Mouse (Mus musculus) hindbrain, embryonic 15.5 days (tissue): Measurements from ENCODE around the gene Yaf2. TPM values are rescaled to one million over a fixed set of nuclear protein-coding genes. Genes with fewer than 3 reads are reported as not detected.
A peak's percentile ranks its signal among the peaks of the same experiment; 100 is the strongest.

Source experiments
- ATAC-seq: fragments of 200-750 bp; cut with Nextera tagmentation; 2 replicates; pipeline ENCODE4 v1.8.0; 2017; ENCODE audit warnings: low read depth, moderate number of reproducible peaks, moderate TSS enrichment; ENCODE audit not compliant: low FRiP score
- H3K27ac ChIP-seq: fragments of 300-500 bp; sonication (generic); replicated peaks from 2 replicates; pipeline ENCODE4 v1.5.1; 2015; ENCODE audit warnings: mild to moderate bottlenecking, inconsistent platforms
- H3K27me3 ChIP-seq: fragments of 300-500 bp; sonication (generic); 2 replicates; pipeline ENCODE4 v1.6.1; 2015; ENCODE audit warnings: control low read depth, inconsistent platforms
- H3K36me3 ChIP-seq: fragments of 300-500 bp; sonication (generic); 2 replicates; pipeline ENCODE4 v1.6.1; 2015; ENCODE audit warnings: control low read depth, inconsistent platforms
- H3K4me1 ChIP-seq: fragments of 300-500 bp; sonication (generic); replicated peaks from 2 replicates; pipeline ENCODE4 v1.6.1; 2015; ENCODE audit warnings: control low read depth, inconsistent platforms
- H3K4me2 ChIP-seq: fragments of 300-500 bp; sonication (generic); 2 replicates; pipeline ENCODE4 v1.6.1; 2015; ENCODE audit warnings: moderate library complexity, mild to moderate bottlenecking, inconsistent platforms
- H3K4me3 ChIP-seq: fragments of 300-500 bp; sonication (generic); 2 replicates; pipeline ENCODE4 v1.5.1; 2015; ENCODE audit warnings: mild to moderate bottlenecking, inconsistent platforms
- H3K9ac ChIP-seq: fragments of 300-500 bp; sonication (generic); 2 replicates; pipeline ENCODE4 v1.6.1; 2015; ENCODE audit warnings: inconsistent platforms
- H3K9me3 ChIP-seq: fragments of 300-500 bp; sonication (generic); 2 replicates; pipeline ENCODE4 v1.6.1; 2016; ENCODE audit warnings: control low read depth, inconsistent platforms
- WGBS: fragments of 180-500 bp; shearing (Covaris S2); methylation state at CpG from one replicate; pipeline ENCODE4 v1.1.7; 2015; 5-methylcytosine and 5-hydroxymethylcytosine counted together
- polyA plus RNA-seq: library from polyadenylated mRNA; unstranded; fragments of >200 nt; fragmentation: Nextera tagmentation; extraction: Ambion mirVana; gene quantifications from 2 replicates; pipeline ENCODE4 v1.2.1, GENCODE M21; 2015

The Yaf2 gene
- polyA plus RNA-seq, 1 experiment from 2014 or later, result 131 TPM

- Histone ChIP-seq H3K27ac (no peak overlapping the region), H3K27me3 (no peaks in the 10 kb centered on the region), H3K36me3 (peaks cover 5% of the 10 kb centered on the region; the same call in 1 of the 2 replicates), H3K4me1 (no peaks in the 10 kb centered on the region), H3K4me3 (no peak overlapping the region), H3K4me2 (no peak overlapping the region), H3K9me3 (no peaks in the 10 kb centered on the region), H3K9ac (no peak overlapping the region)
- ATAC-seq, result no peak
- WGBS, result 92% methylated on average over 6 of the region's 6 CpGs
These were observed 52.4 kb downstream of the Yaf2 start for GRCm38 (mm10) chr15:93284326-93284725.

GRCm38 (mm10) chr15:93283349-93283748 is 53.4 kb downstream of the Yaf2 start:
- 71% methylated on average over 11 of the region's 11 CpGs for WGBS
- H3K27me3 ChIP-seq, result no peaks in the 10 kb centered on the region
- no peak overlapping the region for H3K27ac ChIP-seq
- no peaks in the 10 kb centered on the region for H3K4me1 ChIP-seq
- no peaks in the 10 kb centered on the region for H3K9me3 ChIP-seq
- no peak overlapping the region for H3K4me3 ChIP-seq
- ATAC-seq, result no peak
- H3K4me2 ChIP-seq, result no peak overlapping the region
- H3K9ac ChIP-seq, result no peak overlapping the region
- H3K36me3 ChIP-seq, result peaks cover 8% of the 10 kb centered on the region; the same call in 1 of the 2 replicates

- no peak for ATAC-seq
- Histone ChIP-seq H3K4me3 (peak overlapping the region; percentile 59), H3K9me3 (no peaks in the 10 kb centered on the region), H3K4me1 (peaks cover 31% of the 10 kb centered on the region), H3K36me3 (peaks cover 8% of the 10 kb centered on the region; the same call in 1 of the 2 replicates), H3K27ac (no peak overlapping the region), H3K4me2 (peak overlapping the region; percentile 90), H3K9ac (no peak overlapping the region), H3K27me3 (no peaks in the 10 kb centered on the region)
- WGBS, result 2% methylated on average over 14 of the region's 14 CpGs
These were observed 60.5 kb downstream of the Yaf2 start for GRCm38 (mm10) chr15:93276276-93276675.

- Histone ChIP-seq H3K9me3 (no peaks in the 10 kb centered on the region), H3K9ac (peak overlapping the region; percentile 38), H3K4me1 (peaks cover 32% of the 10 kb centered on the region), H3K27ac (peak overlapping the region; percentile 83), H3K27me3 (no peaks in the 10 kb centered on the region), H3K36me3 (peaks cover 4% of the 10 kb centered on the region; the same call in 1 of the 2 replicates), H3K4me2 (peak overlapping the region; percentile 90), H3K4me3 (peak overlapping the region; percentile 59)
- peak; percentile 52 for ATAC-seq
- under 1% methylated on average over 21 of the region's 21 CpGs for WGBS
These were observed 61.1 kb downstream of the Yaf2 start for GRCm38 (mm10) chr15:93275623-93276022.

- Histone ChIP-seq H3K9ac (peak within 1 kb of the TSS; percentile 65), H3K9me3 (no peaks in the 10 kb centered on the region), H3K27ac (peak within 1 kb of the TSS; percentile 83), H3K4me3 (peak within 1 kb of the TSS; percentile 59), H3K27me3 (no peaks in the 10 kb centered on the region), H3K4me2 (peak within 1 kb of the TSS; percentile 90), H3K4me1 (peaks cover 35% of the 10 kb centered on the region), H3K36me3 (peaks cover 4% of the 10 kb centered on the region; the same call in 1 of the 2 replicates)
- peak; percentile 98 for ATAC-seq
- under 1% methylated on average over 79 of the region's 93 CpGs for WGBS
These were observed 61.8 kb downstream of the Yaf2 start, which contains the start of gene Gxylt1 for GRCm38 (mm10) chr15:93274679-93275583. TSS of gene Gxylt1 (minus strand) at chr15:93275179.

GRCm38 (mm10) chr15:93273788-93274678 is 62.7 kb downstream of the Yaf2 start:
- peak overlapping the region; percentile 59 for H3K4me3 ChIP-seq
- H3K27me3 ChIP-seq, result no peaks in the 10 kb centered on the region
- H3K9ac ChIP-seq, result peak overlapping the region; percentile 65
- no peaks in the 10 kb centered on the region for H3K9me3 ChIP-seq
- peak overlapping the region; percentile 90 for H3K4me2 ChIP-seq
- 42% methylated on average over 19 of the region's 19 CpGs for WGBS
- peak overlapping the region; percentile 83 for H3K27ac ChIP-seq
- ATAC-seq, result no peak
- H3K36me3 ChIP-seq, result no peaks in the 10 kb centered on the region
- peaks cover 35% of the 10 kb centered on the region for H3K4me1 ChIP-seq

- no peak overlapping the region for H3K4me3 ChIP-seq
- 0 out of 2 replicates have a peak overlapping the region, but pooled peaks have one; percentile 90 for H3K4me2 ChIP-seq
- H3K27ac ChIP-seq, result no peak overlapping the region
- 90% methylated on average over 9 of the region's 9 CpGs for whole genome bisulfite sequencing
- no peak for ATAC-seq
- H3K9me3 ChIP-seq, result no peaks in the 10 kb centered on the region
- no peaks in the 10 kb centered on the region for H3K36me3 ChIP-seq
- no peak overlapping the region for H3K9ac ChIP-seq
- H3K4me1 ChIP-seq, result peaks cover 35% of the 10 kb centered on the region
- H3K27me3 ChIP-seq, result no peaks in the 10 kb centered on the region
These were observed 63.8 kb downstream of the Yaf2 start for GRCm38 (mm10) chr15:93272948-93273347.

GRCm38 (mm10) chr15:93270289-93270855 is 66.4 kb downstream of the Yaf2 start:
- Histone ChIP-seq H3K4me2 (no peak overlapping the region), H3K36me3 (no peaks in the 10 kb centered on the region), H3K27me3 (no peaks in the 10 kb centered on the region), H3K9me3 (no peaks in the 10 kb centered on the region), H3K27ac (no peak overlapping the region), H3K4me1 (peaks cover 30% of the 10 kb centered on the region), H3K9ac (no peak overlapping the region), H3K4me3 (no peak overlapping the region)
- WGBS, result 84% methylated on average over 9 of the region's 9 CpGs
- ATAC-seq, result no peak

- no peak for ATAC-seq
- peaks cover 30% of the 10 kb centered on the region for H3K4me1 ChIP-seq
- no peak overlapping the region for H3K4me2 ChIP-seq
- H3K27me3 ChIP-seq, result no peaks in the 10 kb centered on the region
- H3K9ac ChIP-seq, result no peak overlapping the region
- WGBS, result 97% methylated on average over 7 of the region's 7 CpGs
- H3K36me3 ChIP-seq, result no peaks in the 10 kb centered on the region
- H3K9me3 ChIP-seq, result no peaks in the 10 kb centered on the region
- no peak overlapping the region for H3K4me3 ChIP-seq
- no peak overlapping the region for H3K27ac ChIP-seq
These were observed 67.2 kb downstream of the Yaf2 start for GRCm38 (mm10) chr15:93269572-93269971.

GRCm38 (mm10) chr15:93268001-93268400 is 68.7 kb downstream of the Yaf2 start:
- Histone ChIP-seq H3K27ac (no peak overlapping the region), H3K4me1 (peaks cover 18% of the 10 kb centered on the region), H3K4me3 (no peak overlapping the region), H3K9me3 (no peaks in the 10 kb centered on the region), H3K27me3 (no peaks in the 10 kb centered on the region), H3K36me3 (no peaks in the 10 kb centered on the region), H3K9ac (no peak overlapping the region), H3K4me2 (no peak overlapping the region)
- ATAC-seq, result no peak
- WGBS, result 95% methylated on average over 1 of the region's 1 CpGs

- no peaks in the 10 kb centered on the region for H3K9me3 ChIP-seq
- no peaks in the 10 kb centered on the region for H3K36me3 ChIP-seq
- no peak overlapping the region for H3K4me2 ChIP-seq
- 85% methylated on average over 8 of the region's 8 CpGs for WGBS
- H3K9ac ChIP-seq, result no peak overlapping the region
- no peak for ATAC-seq
- H3K4me3 ChIP-seq, result no peak overlapping the region
- H3K4me1 ChIP-seq, result peaks cover 13% of the 10 kb centered on the region
- H3K27me3 ChIP-seq, result no peaks in the 10 kb centered on the region
- no peak overlapping the region for H3K27ac ChIP-seq
These were observed 69.3 kb downstream of the Yaf2 start for GRCm38 (mm10) chr15:93267479-93267878.
